Mouse (Mus musculus): Measurements from ENCODE around the gene Olfr1382. TPM values are rescaled to one million over a fixed set of nuclear protein-coding genes. Genes with fewer than 3 reads are reported as not detected.

The Olfr1382 gene
- polyA plus RNA-seq, 1 experiment = not detected

Other genes starting within 250 kb of the Olfr1382 start
- gene Olfr1393, start 249.9 kb upstream of the Olfr1382 start, polyA plus RNA-seq (2011; ENCODE audit: insufficient read length, low read depth, missing spikeins) = 0.23 TPM in 1 of 2 replicates, not detected in the other
- not detected in 2 replicates for gene Olfr1392, start 243.0 kb upstream of the Olfr1382 start, polyA plus RNA-seq (2011; ENCODE audit: insufficient read length, low read depth, missing spikeins)
- not detected in 2 replicates for gene Olfr10, start 223.5 kb upstream of the Olfr1382 start, polyA plus RNA-seq (2011; ENCODE audit: insufficient read length, low read depth, missing spikeins)
- not detected in 2 replicates for gene Olfr1391, start 205.5 kb upstream of the Olfr1382 start, polyA plus RNA-seq (2011; ENCODE audit: insufficient read length, low read depth, missing spikeins)
- gene Olfr1390, start 193.1 kb upstream of the Olfr1382 start, polyA plus RNA-seq (2011; ENCODE audit: insufficient read length, low read depth, missing spikeins) = not detected in 2 replicates
- not detected in 2 replicates for gene Olfr1389, start 105.2 kb upstream of the Olfr1382 start, polyA plus RNA-seq (2011; ENCODE audit: insufficient read length, low read depth, missing spikeins)
- not detected in 2 replicates for gene Olfr1388, start 91.6 kb upstream of the Olfr1382 start, polyA plus RNA-seq (2011; ENCODE audit: insufficient read length, low read depth, missing spikeins)
- gene Olfr1387, start 72.9 kb upstream of the Olfr1382 start, polyA plus RNA-seq (2011; ENCODE audit: insufficient read length, low read depth, missing spikeins) = not detected in 2 replicates
- gene Olfr1386, start 63.2 kb upstream of the Olfr1382 start, polyA plus RNA-seq (2011; ENCODE audit: insufficient read length, low read depth, missing spikeins) = not detected in 2 replicates
- not detected in 2 replicates for gene Olfr1385, start 39.2 kb upstream of the Olfr1382 start, polyA plus RNA-seq (2011; ENCODE audit: insufficient read length, low read depth, missing spikeins)
- not detected in 2 replicates for gene Olfr1384, start 21.5 kb upstream of the Olfr1382 start, polyA plus RNA-seq (2011; ENCODE audit: insufficient read length, low read depth, missing spikeins)
- gene Olfr1383, start 8.6 kb upstream of the Olfr1382 start, polyA plus RNA-seq (2011; ENCODE audit: insufficient read length, low read depth, missing spikeins) = not detected in 2 replicates
- not detected in 2 replicates for gene Olfr1381, start 15.2 kb downstream of the Olfr1382 start, polyA plus RNA-seq (2011; ENCODE audit: insufficient read length, low read depth, missing spikeins)
- not detected in 2 replicates for gene Olfr1380, start 28.6 kb downstream of the Olfr1382 start, polyA plus RNA-seq (2011; ENCODE audit: insufficient read length, low read depth, missing spikeins)
- 2.4 and 5.4 TPM in 2 replicates for gene Flt4, start 81.0 kb downstream of the Olfr1382 start, polyA plus RNA-seq (2011; ENCODE audit: insufficient read length, low read depth, missing spikeins)
- not detected in 2 replicates for gene Scgb3a1, start 135.4 kb downstream of the Olfr1382 start, polyA plus RNA-seq (2011; ENCODE audit: insufficient read length, low read depth, missing spikeins)
- gene Cnot6, start 184.5 kb downstream of the Olfr1382 start, polyA plus RNA-seq (2011; ENCODE audit: insufficient read length, low read depth, missing spikeins) = 66.6 and 94.8 TPM in 2 replicates

Data from embryonic fibroblast, embryonic 13.5 days (primary cell).